Mouse (Mus musculus): ENCODE results near the gene Irf9. TPM values are rescaled to one million over a fixed set of nuclear protein-coding genes. Genes with fewer than 3 reads are reported as not detected.

Irf9 gene
- polyA plus RNA-seq, 1 experiment from 2014 or later = 10.2 TPM

GRCm38 (mm10) chr14:55651528-55651927, 48.2 kb downstream of the Irf9 start:
- 90% methylated on average over 7 of the region's 7 CpGs for WGBS
- no peak for ATAC-seq (ENCODE audit: low FRiP score, low read depth)
- Histone ChIP-seq H3K4me3 (no peak overlapping the region), H3K27ac (replicated peaks) (no peak overlapping the region), H3K27me3 (no peaks in the 10 kb centered on the region), H3K9me3 (no peaks in the 10 kb centered on the region), H3K9ac (no peak overlapping the region), H3K36me3 (no peaks in the 10 kb centered on the region), H3K4me1 (replicated peaks) (no peaks in the 10 kb centered on the region), H3K4me2 (no peak overlapping the region)

GRCm38 (mm10) chr14:55656935-55657334, 53.6 kb downstream of the Irf9 start:
- Histone ChIP-seq H3K4me3 (no peak overlapping the region), H3K36me3 (peaks cover 20% of the 10 kb centered on the region), H3K4me1 (replicated peaks) (peaks cover 14% of the 10 kb centered on the region), H3K9me3 (no peaks in the 10 kb centered on the region), H3K9ac (no peak overlapping the region), H3K27me3 (no peaks in the 10 kb centered on the region), H3K4me2 (no peak overlapping the region), H3K27ac (replicated peaks) (no peak overlapping the region)
- WGBS = 90% methylated on average over 3 of the region's 3 CpGs
- ATAC-seq (ENCODE audit: low FRiP score, low read depth) = no peak

- no peaks in the 10 kb centered on the region for H3K9me3 ChIP-seq
- no peak overlapping the region for H3K27ac ChIP-seq (replicated peaks)
- H3K4me3 ChIP-seq = no peak overlapping the region
- WGBS = 96% methylated on average over 5 of the region's 5 CpGs
- no peak for ATAC-seq (ENCODE audit: low FRiP score, low read depth)
- H3K36me3 ChIP-seq = peaks cover 28% of the 10 kb centered on the region
- H3K27me3 ChIP-seq = no peaks in the 10 kb centered on the region
- H3K4me1 ChIP-seq (replicated peaks) = peaks cover 14% of the 10 kb centered on the region
- no peak overlapping the region for H3K9ac ChIP-seq
- H3K4me2 ChIP-seq = no peak overlapping the region
These were observed 54.6 kb downstream of the Irf9 start for GRCm38 (mm10) chr14:55658011-55658410.

Other genes with a start within 250 kb of the Irf9 start
- gene Dhrs4, start 124.8 kb upstream of the Irf9 start, polyA plus RNA-seq (2015; fragmentation: Nextera tagmentation; extraction: Ambion mirVana) = 25.2 and 26.3 TPM in 2 replicates
- gene Carmil3, start 112.9 kb upstream of the Irf9 start, polyA plus RNA-seq (2015; fragmentation: Nextera tagmentation; extraction: Ambion mirVana) = 26.3 and 30.5 TPM in 2 replicates
- 6.4 and 9.9 TPM in 2 replicates for gene Cpne6, start 93.1 kb upstream of the Irf9 start, polyA plus RNA-seq (2015; fragmentation: Nextera tagmentation; extraction: Ambion mirVana)
- 0.10 and 0.22 TPM in 2 replicates for gene Nrl, start 78.6 kb upstream of the Irf9 start, polyA plus RNA-seq (2015; fragmentation: Nextera tagmentation; extraction: Ambion mirVana)
- gene Pck2, start 63.3 kb upstream of the Irf9 start, polyA plus RNA-seq (2015; fragmentation: Nextera tagmentation; extraction: Ambion mirVana) = 28.6 and 29.4 TPM in 2 replicates
- 111 and 114 TPM in 2 replicates for gene Dcaf11, start 43.6 kb upstream of the Irf9 start, polyA plus RNA-seq (2015; fragmentation: Nextera tagmentation; extraction: Ambion mirVana)
- 1.0 and 1.1 TPM in 2 replicates for gene A730061H03Rik, start 43.2 kb upstream of the Irf9 start, polyA plus RNA-seq (2015; fragmentation: Nextera tagmentation; extraction: Ambion mirVana)
- gene Fitm1, start 28.0 kb upstream of the Irf9 start, polyA plus RNA-seq (2015; fragmentation: Nextera tagmentation; extraction: Ambion mirVana) = 0.17 and 0.41 TPM in 2 replicates
- gene Psme1, start 25.4 kb upstream of the Irf9 start, polyA plus RNA-seq (2015; fragmentation: Nextera tagmentation; extraction: Ambion mirVana) = 221 and 222 TPM in 2 replicates
- 42.0 and 48.9 TPM in 2 replicates for gene Emc9, start 18.3 kb upstream of the Irf9 start, polyA plus RNA-seq (2015; fragmentation: Nextera tagmentation; extraction: Ambion mirVana)
- 178 and 204 TPM in 2 replicates for gene Psme2, start 12.5 kb upstream of the Irf9 start, polyA plus RNA-seq (2015; fragmentation: Nextera tagmentation; extraction: Ambion mirVana)
- gene Rnf31, start 11.9 kb upstream of the Irf9 start, polyA plus RNA-seq (2015; fragmentation: Nextera tagmentation; extraction: Ambion mirVana) = 20.1 and 25.7 TPM in 2 replicates
- 14.6 and 17.8 TPM in 2 replicates for gene Rec8, start 14.5 kb downstream of the Irf9 start, polyA plus RNA-seq (2015; fragmentation: Nextera tagmentation; extraction: Ambion mirVana)
- gene Ipo4, start 32.4 kb downstream of the Irf9 start, polyA plus RNA-seq (2015; fragmentation: Nextera tagmentation; extraction: Ambion mirVana) = 119 and 126 TPM in 2 replicates
- gene Gm49378, start 34.3 kb downstream of the Irf9 start, polyA plus RNA-seq (2015; fragmentation: Nextera tagmentation; extraction: Ambion mirVana) = 0.93 and 2.3 TPM in 2 replicates
- gene Tm9sf1, start 40.2 kb downstream of the Irf9 start, polyA plus RNA-seq (2015; fragmentation: Nextera tagmentation; extraction: Ambion mirVana) = 63.4 and 64.6 TPM in 2 replicates
- 0.30 and 0.40 TPM in 2 replicates for gene Tssk4, start 46.6 kb downstream of the Irf9 start, polyA plus RNA-seq (2015; fragmentation: Nextera tagmentation; extraction: Ambion mirVana)
- 74.3 and 74.7 TPM in 2 replicates for gene Mdp1, start 56.9 kb downstream of the Irf9 start, polyA plus RNA-seq (2015; fragmentation: Nextera tagmentation; extraction: Ambion mirVana)
- gene Gmpr2, start 68.4 kb downstream of the Irf9 start, polyA plus RNA-seq (2015; fragmentation: Nextera tagmentation; extraction: Ambion mirVana) = 45.7 TPM in 2 replicates
- gene Nedd8, start 68.6 kb downstream of the Irf9 start, polyA plus RNA-seq (2015; fragmentation: Nextera tagmentation; extraction: Ambion mirVana) = 554 and 597 TPM in 2 replicates
- gene Tinf2, start 78.2 kb downstream of the Irf9 start, polyA plus RNA-seq (2015; fragmentation: Nextera tagmentation; extraction: Ambion mirVana) = 24.9 and 27.0 TPM in 2 replicates
- gene Tgm1, start 110.4 kb downstream of the Irf9 start, polyA plus RNA-seq (2015; fragmentation: Nextera tagmentation; extraction: Ambion mirVana) = 0.31 and 0.60 TPM in 2 replicates
- gene Rabggta, start 118.7 kb downstream of the Irf9 start, polyA plus RNA-seq (2015; fragmentation: Nextera tagmentation; extraction: Ambion mirVana) = 58.9 and 60.6 TPM in 2 replicates
- gene Dhrs1, start 142.1 kb downstream of the Irf9 start, polyA plus RNA-seq (2015; fragmentation: Nextera tagmentation; extraction: Ambion mirVana) = 75.6 and 81.8 TPM in 2 replicates
- 29.4 and 29.8 TPM in 2 replicates for gene Nop9, start 142.1 kb downstream of the Irf9 start, polyA plus RNA-seq (2015; fragmentation: Nextera tagmentation; extraction: Ambion mirVana)
- 0.26 and 0.39 TPM in 2 replicates for gene Cideb, start 154.9 kb downstream of the Irf9 start, polyA plus RNA-seq (2015; fragmentation: Nextera tagmentation; extraction: Ambion mirVana)
- gene Ltb4r2, start 157.9 kb downstream of the Irf9 start, polyA plus RNA-seq (2015; fragmentation: Nextera tagmentation; extraction: Ambion mirVana) = 0.54 and 0.84 TPM in 2 replicates
- 0.91 and 0.93 TPM in 2 replicates for gene Ltb4r1, start 162.4 kb downstream of the Irf9 start, polyA plus RNA-seq (2015; fragmentation: Nextera tagmentation; extraction: Ambion mirVana)
- gene Adcy4, start 180.5 kb downstream of the Irf9 start, polyA plus RNA-seq (2015; fragmentation: Nextera tagmentation; extraction: Ambion mirVana) = 4.0 and 5.0 TPM in 2 replicates
- gene Ripk3, start 185.3 kb downstream of the Irf9 start, polyA plus RNA-seq (2015; fragmentation: Nextera tagmentation; extraction: Ambion mirVana) = 1.6 and 2.0 TPM in 2 replicates
- gene Nfatc4, start 219.6 kb downstream of the Irf9 start, polyA plus RNA-seq (2015; fragmentation: Nextera tagmentation; extraction: Ambion mirVana) = 10.3 and 10.9 TPM in 2 replicates